Mouse (Mus musculus): ENCODE measurements around the gene Adam4.

- peak; percentile 85 for TF ChIP-seq CTCF (IDR thresholded peaks at IDR 0.05; ENCODE audit: low read depth)
- no peak for TF ChIP-seq EP300 (IDR thresholded peaks at IDR 0.05; ENCODE audit: low read depth)
Observed at GRCm38 (mm10) chr12:81402187-81402586, 19.6 kb downstream of the Adam4 start.
